Mouse (Mus musculus) cerebellum, postnatal 4 days (tissue): Measurements from ENCODE around the gene Bak1.

Source experiments
- DNase-seq, 2 experiments: peaks; one replicate each; pipeline ENCODE4 v3.0.0; 2022; ENCODE audit warnings: low spot score in 2 of 2, mixed read lengths in 1 of 2

The Bak1 gene

DNA sequence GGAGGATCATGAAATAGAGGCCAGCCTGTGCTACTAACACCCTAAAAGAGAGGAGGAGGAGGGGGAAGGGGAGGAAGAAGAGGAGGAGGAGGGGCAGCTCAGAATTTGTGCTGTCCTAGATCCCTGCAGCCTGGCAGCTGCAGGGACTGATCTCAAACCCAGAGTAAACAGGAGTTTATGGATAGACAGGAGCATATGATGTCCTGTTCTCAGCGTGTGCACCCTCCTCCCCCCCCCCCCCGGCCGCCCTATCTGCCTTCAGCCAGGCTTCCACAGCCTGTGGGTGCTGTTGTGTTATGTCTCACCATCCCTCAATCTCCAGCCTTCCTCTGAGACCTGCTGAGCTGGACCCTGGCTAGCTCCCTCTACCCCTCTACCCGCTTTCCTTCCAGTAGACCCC is at the start of gene Bak1:
Gene Bak1, minus strand, starts transcription at position 101 of the 400 bp plus-strand sequence.
- no peak for DNase-seq

GRCm38 (mm10) chr17:27078499-27078898 is 49.7 kb upstream of the Bak1 start:
- DNase-seq, result no peak

DNA sequence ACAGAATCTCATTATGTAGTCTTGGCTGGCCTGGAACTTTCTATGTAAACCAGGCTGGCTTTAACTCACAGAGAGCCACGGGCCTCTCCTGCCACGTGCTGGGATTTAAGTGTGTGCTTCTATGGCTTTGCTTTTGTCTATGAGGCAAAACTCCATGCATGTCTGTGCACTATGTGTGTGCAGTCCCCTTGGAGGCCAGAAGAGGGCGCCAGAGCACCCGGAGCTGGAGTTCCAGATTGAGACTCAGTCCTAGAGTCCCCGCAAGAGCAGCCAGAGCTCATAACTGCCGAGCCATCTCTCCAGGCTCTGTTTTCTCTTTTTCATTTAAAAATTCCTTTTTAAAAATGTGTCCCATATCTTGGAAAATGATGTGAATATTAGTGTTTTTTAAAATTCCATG is 49.1 kb upstream of the Bak1 start:
- DNase-seq, result peak in 1 of 2 experiments; percentile 30

- DNase-seq, result no peak
Observed at GRCm38 (mm10) chr17:27077133-27077532, 48.3 kb upstream of the Bak1 start.

GRCm38 (mm10) chr17:27074849-27075745 is 46.3 kb upstream of the Bak1 start:
- no peak for DNase-seq

GRCm38 (mm10) chr17:27074236-27074635 is 45.4 kb upstream of the Bak1 start:
- DNase-seq, result no peak

GRCm38 (mm10) chr17:27073778-27074177 is 45.0 kb upstream of the Bak1 start:
- no peak for DNase-seq

- DNase-seq, result no peak
Observed at GRCm38 (mm10) chr17:27073126-27073525, 44.3 kb upstream of the Bak1 start.

GRCm38 (mm10) chr17:27072363-27072762 is 43.6 kb upstream of the Bak1 start:
- DNase-seq, result no peak

GRCm38 (mm10) chr17:27071630-27072029 is 42.8 kb upstream of the Bak1 start:
- DNase-seq, result peak in 1 of 2 experiments; percentile 49

GRCm38 (mm10) chr17:27070913-27071312 is 42.1 kb upstream of the Bak1 start:
- DNase-seq, result no peak

DNA sequence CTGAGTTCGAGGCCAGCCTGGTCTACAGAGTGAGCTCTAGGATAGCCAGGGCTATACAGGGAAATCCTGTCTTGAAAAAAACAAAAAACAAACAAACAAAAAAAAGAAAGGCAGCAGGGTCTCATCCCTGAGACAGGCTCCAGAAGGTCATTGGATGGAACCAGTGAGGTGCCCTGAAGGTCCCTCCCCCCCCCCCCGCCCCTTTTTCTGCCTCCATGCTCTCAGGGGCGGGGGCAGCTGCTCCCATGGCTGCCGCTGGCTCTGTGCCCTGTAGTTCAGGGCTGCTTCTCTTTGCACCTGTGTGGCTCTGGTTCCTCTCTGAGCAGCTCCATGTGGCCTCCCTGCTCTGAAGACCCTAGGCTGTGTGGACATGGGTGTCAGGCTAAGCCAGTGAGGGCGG is 40.3 kb upstream of the Bak1 start:
- no peak for DNase-seq

DNA sequence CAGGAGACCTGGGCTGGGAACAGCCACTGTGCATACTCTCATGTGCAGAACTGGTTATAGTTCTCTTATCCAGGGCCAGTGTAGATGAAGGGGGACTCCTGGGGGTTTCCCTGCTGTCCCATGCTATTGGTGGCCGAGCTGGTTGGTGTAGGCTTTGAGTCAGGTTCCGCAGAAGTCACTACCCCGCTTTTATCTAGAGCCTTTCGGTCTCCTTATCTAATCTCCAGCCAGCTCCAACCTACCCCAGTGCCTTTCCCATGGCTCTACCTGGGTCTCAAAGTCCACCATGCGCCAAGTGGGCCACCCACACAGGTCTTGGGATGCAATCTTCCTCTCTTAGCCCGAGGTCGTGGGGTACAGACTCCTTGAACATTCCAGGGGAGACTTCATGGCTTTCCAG is 37.3 kb upstream of the Bak1 start:
- DNase-seq, result no peak

GRCm38 (mm10) chr17:27064195-27064594 is 35.4 kb upstream of the Bak1 start:
- DNase-seq, result no peak

DNA sequence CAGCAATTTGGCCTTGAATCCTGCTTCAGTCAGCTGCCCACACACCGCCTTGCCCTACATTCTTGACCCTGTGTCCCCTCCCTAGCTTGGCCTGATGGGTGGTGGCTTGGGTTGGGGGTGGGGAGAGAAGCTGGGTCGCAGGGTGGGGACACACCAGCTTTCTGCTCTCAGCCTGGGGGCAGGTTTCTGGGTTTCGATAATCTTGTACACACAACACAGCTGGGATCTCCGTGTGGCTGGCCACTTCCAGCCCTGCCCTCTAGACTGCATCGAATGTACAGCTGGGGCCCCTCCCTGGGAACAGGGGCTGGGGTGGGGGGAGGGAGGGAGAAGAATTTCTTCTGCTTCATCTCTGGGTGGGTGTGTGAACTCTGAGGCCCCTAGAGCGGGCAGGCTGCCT is 34.9 kb upstream of the Bak1 start:
- DNase-seq, result no peak

GRCm38 (mm10) chr17:27062684-27063083 is 33.9 kb upstream of the Bak1 start:
- no peak for DNase-seq

GRCm38 (mm10) chr17:27061727-27062126 is 32.9 kb upstream of the Bak1 start:
- DNase-seq, result no peak

DNA sequence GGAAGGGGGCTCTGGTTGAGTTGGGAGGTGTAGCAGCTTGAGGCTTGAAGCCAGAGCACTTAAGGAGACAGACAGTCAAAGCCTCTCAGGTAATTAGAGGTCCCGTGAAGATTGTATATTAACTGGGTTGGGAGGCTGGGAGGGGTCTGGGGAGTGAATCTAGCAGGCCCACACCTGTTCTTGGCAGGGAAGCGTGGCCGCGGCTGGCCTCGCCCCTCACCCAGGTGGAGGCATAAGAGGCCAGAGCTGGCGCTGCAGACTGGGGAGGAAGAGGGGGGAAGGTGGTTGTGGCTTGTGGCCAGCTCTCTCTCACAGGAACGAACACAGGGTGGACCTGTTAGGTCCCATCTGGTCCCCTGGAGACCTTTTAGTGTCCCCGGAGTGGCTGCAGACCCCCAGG is 31.9 kb upstream of the Bak1 start:
- DNase-seq, result no peak

DNA sequence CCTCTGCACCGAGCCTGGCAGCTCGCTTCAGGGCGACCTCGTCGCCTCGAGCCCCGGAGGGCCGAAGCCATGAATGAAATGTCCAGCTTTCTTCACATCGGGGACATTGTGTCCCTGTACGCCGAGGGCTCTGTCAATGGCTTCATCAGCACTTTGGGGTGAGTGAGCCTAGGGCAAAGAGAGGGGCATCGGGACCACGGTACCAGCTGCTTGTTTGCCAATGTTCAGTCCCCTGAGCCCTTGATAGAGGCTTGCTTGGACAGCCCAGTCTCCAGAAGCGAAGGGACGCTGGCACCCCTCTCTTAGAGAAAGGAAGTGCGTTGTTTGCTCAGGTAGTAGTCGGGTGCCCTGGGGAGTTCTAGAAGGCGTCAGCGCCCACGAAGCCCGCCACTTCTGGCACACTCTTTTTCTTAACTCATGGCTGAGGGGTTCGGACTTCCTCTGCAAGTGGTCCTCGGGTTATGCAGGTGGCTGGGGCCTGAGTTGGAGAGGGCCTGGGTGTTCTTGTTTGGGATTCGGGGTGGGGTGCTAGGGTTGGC is 28.8 kb upstream of the Bak1 start:
- DNase-seq, result no peak

DNA sequence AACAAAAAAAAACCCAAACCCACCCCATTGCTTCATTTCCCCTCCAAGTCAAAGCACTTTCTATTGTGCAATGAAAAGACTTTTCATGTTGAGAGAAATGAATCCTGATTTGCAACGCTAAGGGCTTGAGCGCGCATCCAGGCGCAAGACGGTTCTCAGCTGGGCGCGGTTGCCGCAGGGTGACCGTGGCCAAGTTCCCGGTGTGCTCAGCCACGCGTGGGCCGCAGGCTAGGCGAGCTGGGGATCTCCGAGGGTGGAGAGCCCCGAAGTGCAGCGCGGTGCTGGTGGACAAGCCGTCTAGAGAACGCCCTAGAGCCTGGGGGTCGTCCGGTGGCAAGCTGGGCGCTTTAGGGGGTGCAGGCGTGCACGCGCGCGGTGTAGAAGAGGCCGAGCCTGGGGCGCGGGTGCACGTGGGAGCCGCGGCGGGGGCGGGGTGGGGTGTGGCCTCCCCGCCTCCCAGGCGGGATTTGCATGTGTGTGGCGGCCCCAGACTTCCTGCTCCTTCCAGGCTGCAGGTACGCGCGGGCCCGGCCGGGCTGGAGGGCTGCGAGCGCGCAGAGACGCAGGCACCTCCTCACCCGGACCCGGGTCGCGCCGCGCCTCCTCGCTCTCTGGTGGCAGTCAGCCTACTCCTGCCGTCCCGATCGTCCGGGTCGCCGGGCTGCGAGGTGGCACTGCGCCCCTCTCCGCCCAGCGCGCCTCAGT is 28.2 kb upstream of the Bak1 start, which contains the start of gene Itpr3:
Gene Itpr3, plus strand, starts transcription at position 493 of the 705 bp plus-strand sequence.
- no peak for DNase-seq

DNA sequence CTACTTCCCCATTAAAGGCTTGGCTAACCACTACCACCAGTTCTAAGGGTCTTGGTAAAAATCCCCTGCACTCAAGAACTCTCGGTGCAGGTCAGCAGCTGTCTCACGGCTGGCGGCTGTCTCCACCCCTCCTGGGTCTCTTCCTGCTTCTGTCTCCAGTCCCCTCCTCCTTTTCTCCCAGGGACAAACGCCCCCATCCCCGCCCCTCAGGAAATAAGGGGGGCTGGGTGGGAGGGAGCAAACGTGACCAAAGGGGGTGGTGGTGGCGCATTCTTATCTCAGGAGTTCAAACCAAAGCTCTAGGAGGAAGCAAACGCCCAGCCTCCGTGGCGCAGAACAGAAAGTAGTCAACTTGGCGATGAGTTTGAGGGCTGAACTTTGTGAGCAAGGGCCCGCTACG is 27.4 kb upstream of the Bak1 start:
- DNase-seq, result no peak

DNA sequence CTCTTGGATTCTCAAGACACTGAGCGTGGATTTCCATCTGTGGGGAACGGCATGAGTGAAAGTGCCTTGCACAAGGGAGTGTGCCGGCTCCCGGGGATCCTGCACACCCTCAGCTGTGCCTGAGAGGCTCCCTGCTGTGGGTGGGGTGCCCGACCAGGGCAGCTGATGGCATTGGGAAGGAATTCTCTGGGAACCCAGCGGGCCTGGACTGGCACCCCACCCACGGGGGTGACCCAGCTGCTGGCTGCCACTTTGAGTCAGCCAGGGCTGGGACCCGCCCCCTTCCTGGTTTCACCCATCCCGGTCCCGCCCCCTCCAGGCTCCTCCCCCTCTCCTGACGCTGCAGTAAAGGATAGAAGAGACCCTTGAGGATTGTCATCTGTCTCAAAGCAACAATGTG is 22.7 kb upstream of the Bak1 start:
- no peak for DNase-seq

DNA sequence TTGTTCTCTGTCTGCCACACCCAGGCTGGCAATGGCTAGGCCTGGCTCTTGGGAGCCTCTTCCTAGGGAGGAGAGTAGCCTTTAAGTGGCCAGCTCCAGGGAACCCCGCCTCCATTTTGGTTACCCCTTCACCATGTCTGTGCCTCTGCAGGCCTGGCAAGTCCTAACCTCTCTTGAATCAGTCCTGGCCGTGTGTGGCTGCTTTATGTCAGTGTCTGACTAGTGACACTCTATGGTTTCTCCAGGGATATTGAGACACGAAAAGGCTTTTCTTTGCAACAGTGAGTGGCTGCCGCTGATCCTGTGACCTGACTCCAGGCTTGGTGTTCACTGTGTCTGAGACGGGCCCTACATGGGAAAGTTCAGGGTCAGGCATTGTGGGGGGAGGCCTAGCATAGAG is 22.0 kb upstream of the Bak1 start:
- no peak for DNase-seq
